Mouse (Mus musculus) adrenal gland, postnatal 10 days (tissue): ENCODE data around the gene Lcn2. TPM values are rescaled to one million over a fixed set of nuclear protein-coding genes. Genes with fewer than 3 reads are reported as not detected.

ENCODE experiments used
- DNase-seq: peaks from one replicate; pipeline ENCODE4 v3.0.0; 2021; ENCODE audit warnings: mixed read lengths
- long read RNA-seq, 2 experiments: library from polyadenylated mRNA; stranded (forward); transcript quantifications; one replicate each; pipeline ENCODE4 v2.0.0; 2021
- total RNA-seq, 2 experiments: library from RNA; stranded (reverse); gene quantifications; 2 replicates each; pipeline ENCODE4 v1.2.3; 2021

The Lcn2 gene
- 10 to 100 TPM; 12.0 to 21.8 TPM for total RNA-seq
- long read RNA-seq, experiment 1, transcript Lcn2-201 (6 exons, 915 nt): major isoform, 11 of 11 reads
- long read RNA-seq, experiment 1, partial matches to known transcripts: 0 of 11 reads
- long read RNA-seq, experiment 1, other reads (novel, unspliced or antisense): 0 of 11 reads
- long read RNA-seq, experiment 2, partial matches to known transcripts: 0 of 1 reads
- long read RNA-seq, experiment 2, other reads (novel, unspliced or antisense): 0 of 1 reads

GRCm38 (mm10) chr2:32387706-32388490 is at the start of gene Lcn2:
Gene Lcn2 (minus strand): TSS chr2:32388252.
- peak; percentile 57 for DNase-seq

GRCm38 (mm10) chr2:32437612-32438166 is 49.6 kb upstream of the Lcn2 start:
- no peak for DNase-seq

- DNase-seq: no peak
These were observed 48.8 kb upstream of the Lcn2 start for GRCm38 (mm10) chr2:32436686-32437372.

- DNase-seq: peak; percentile 79
These were observed 42.9 kb upstream of the Lcn2 start for GRCm38 (mm10) chr2:32430701-32431676.

GRCm38 (mm10) chr2:32429215-32429891 is 41.3 kb upstream of the Lcn2 start:
- no peak for DNase-seq

GRCm38 (mm10) chr2:32428262-32428722 is 40.2 kb upstream of the Lcn2 start:
- peak; percentile 69 for DNase-seq

GRCm38 (mm10) chr2:32427720-32428119 is 39.7 kb upstream of the Lcn2 start:
- DNase-seq: no peak

GRCm38 (mm10) chr2:32426141-32426540 is 38.1 kb upstream of the Lcn2 start:
- DNase-seq: no peak

- no peak for DNase-seq
These were observed 37.5 kb upstream of the Lcn2 start for GRCm38 (mm10) chr2:32425568-32425967.

- DNase-seq: no peak
These were observed 36.7 kb upstream of the Lcn2 start for GRCm38 (mm10) chr2:32424796-32425195.

GRCm38 (mm10) chr2:32423481-32424331 is 35.7 kb upstream of the Lcn2 start:
- DNase-seq: peak; percentile 85

- DNase-seq: peak; percentile 59
These were observed 33.8 kb upstream of the Lcn2 start for GRCm38 (mm10) chr2:32421851-32422251.

GRCm38 (mm10) chr2:32420647-32421046 is 32.6 kb upstream of the Lcn2 start:
- no peak for DNase-seq

- DNase-seq: no peak
These were observed 32.1 kb upstream of the Lcn2 start for GRCm38 (mm10) chr2:32420066-32420608.

- peak; percentile 89 for DNase-seq
These were observed 31.3 kb upstream of the Lcn2 start for GRCm38 (mm10) chr2:32419359-32419758.

- no peak for DNase-seq
These were observed 30.5 kb upstream of the Lcn2 start for GRCm38 (mm10) chr2:32418430-32419151.

GRCm38 (mm10) chr2:32417486-32417885 is 29.4 kb upstream of the Lcn2 start:
- DNase-seq: no peak

GRCm38 (mm10) chr2:32416556-32416955 is 28.5 kb upstream of the Lcn2 start:
- no peak for DNase-seq

- no peak for DNase-seq
These were observed 27.7 kb upstream of the Lcn2 start for GRCm38 (mm10) chr2:32415801-32416200.
